ENCODE assay signal across 15 mouse cellular contexts in the genomic region with DNA sequence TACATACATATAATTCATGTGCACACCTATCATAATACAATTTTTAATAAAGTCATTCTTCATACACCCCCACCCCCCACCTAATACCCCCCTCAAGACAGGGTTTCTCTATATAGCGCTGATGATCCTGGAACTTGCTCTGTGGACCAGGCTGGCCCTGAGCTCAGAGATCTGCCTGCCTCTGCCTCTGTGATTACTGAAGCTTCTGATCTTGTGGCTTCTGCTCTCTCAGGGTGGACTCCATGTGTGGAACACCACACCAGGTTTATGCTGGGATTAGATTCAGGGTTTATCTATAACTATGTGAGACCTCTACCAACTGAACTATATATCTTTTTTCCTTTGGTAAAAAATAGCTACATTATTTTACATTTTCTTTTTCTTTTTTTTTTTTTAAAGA.
"Had no signal": no experiment of that assay in that cellular context is flagged by ENCODE, and none has a peak within 500 bp of the region (broad histone marks: within the 10 kb centered on the region; RNA-seq: fewer than 3 reads in every experiment).

No protein-coding gene starts in this region.

- H3K9me3 ChIP-seq: neural tube, embryonic 15.5 days; stomach, embryonic 15.5 days had no signal

- H3K4me2 ChIP-seq: neural tube, embryonic 15.5 days; stomach, embryonic 15.5 days had no signal

- DNase-seq: retina, postnatal 1 day; right cerebral cortex, adult 18-20 months; right cerebral cortex, postnatal 14 days; right cerebral cortex, postnatal 25 days; right cerebral cortex, postnatal 4 days; spleen, adult 18-20 months; thymus, adult 18-20 months; thymus, adult 2 months; thymus, postnatal 14 days; thymus, postnatal 25 days; thymus, postnatal 36 days; thymus, postnatal 4 days had no signal

- H3K9ac ChIP-seq: neural tube, embryonic 15.5 days; stomach, embryonic 15.5 days had no signal

- H3K4me1 ChIP-seq: neural tube, embryonic 15.5 days; stomach, embryonic 15.5 days had no signal

- H3K27me3 ChIP-seq: neural tube, embryonic 15.5 days; stomach, embryonic 15.5 days had no signal

- H3K27ac ChIP-seq: neural tube, embryonic 15.5 days; stomach, embryonic 15.5 days; stomach, postnatal 0 days had no signal

- H3K4me3 ChIP-seq: neural tube, embryonic 15.5 days; stomach, embryonic 15.5 days had no signal
